Mouse (Mus musculus): ENCODE data around the gene Cpped1. TPM values are rescaled to one million over a fixed set of nuclear protein-coding genes. Genes with fewer than 3 reads are reported as not detected.
A peak's percentile ranks its signal among the peaks of the same experiment; 100 is the strongest.

Cpped1 gene
- polyA plus RNA-seq, 1 experiment from 2014 or later: 39.3 TPM

DNA sequence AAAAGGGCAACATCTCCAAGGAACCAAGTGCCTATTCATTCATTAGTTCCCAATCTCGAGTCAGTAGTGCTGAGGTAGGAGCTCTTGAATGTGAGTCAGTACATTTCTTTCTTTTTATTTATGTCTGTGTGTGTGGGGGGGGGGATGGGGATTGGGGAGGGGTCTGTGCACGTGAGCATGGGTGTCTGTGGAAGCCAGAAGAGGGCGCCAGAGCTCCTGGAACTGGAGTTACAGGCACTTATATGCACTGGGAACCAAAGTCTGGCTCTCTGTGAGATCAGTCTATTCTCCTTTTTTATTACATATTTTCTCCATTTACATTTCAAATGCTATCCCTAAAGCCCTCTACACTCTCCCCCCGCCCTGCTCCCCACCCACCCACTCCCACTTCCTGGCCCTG, 124.9 kb downstream of the Cpped1 start:
- no peak for TF ChIP-seq CTCF (IDR thresholded peaks at IDR 0.05; ENCODE audit: low read depth)
- Histone ChIP-seq H3K36me3 (ENCODE audit: insufficient read depth, low read length) (no peaks in the 10 kb centered on the region), H3K4me3 (replicated peaks; ENCODE audit: low read depth, low read length) (no peak overlapping the region), H3K4me2 (ENCODE audit: low read length) (no peak overlapping the region), H3K9ac (ENCODE audit: low read depth, low read length) (no peak overlapping the region), H3K4me1 (replicated peaks; ENCODE audit: insufficient read depth, low read length) (no peaks in the 10 kb centered on the region), H3K27me3 (ENCODE audit: insufficient read depth, low read length) (no peaks in the 10 kb centered on the region), H3K9me3 (replicated peaks; ENCODE audit: low read length) (no peaks in the 10 kb centered on the region), H3K27ac (no peak overlapping the region)
- no peak for DNase-seq (ENCODE audit: low spot score)
- no peak for ATAC-seq (replicated peaks; ENCODE audit: low FRiP score, low read depth)
- 67% methylated on average over 4 of the region's 4 CpGs for WGBS

DNA sequence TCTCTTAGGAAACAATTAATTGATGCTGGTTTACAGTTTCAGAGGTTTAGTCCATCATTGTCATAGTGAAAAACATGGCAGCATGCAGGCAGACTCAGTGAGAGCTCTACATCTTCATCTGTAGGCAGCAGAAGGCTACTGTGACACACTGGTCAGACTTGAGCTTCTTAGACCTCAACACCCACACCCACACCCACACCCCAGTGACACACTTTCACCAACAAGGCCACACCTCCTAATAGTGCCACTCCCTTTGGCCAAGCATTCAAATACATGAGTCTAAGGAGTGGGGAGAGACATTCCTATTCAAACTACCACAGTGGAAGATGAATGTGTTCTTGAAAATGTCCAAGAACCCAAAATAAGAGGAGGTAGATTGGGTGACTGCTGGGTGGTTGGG, 125.9 kb downstream of the Cpped1 start:
- DNase-seq (ENCODE audit: low spot score): no peak
- no peak overlapping the region for H3K27ac ChIP-seq
- H3K4me1 ChIP-seq (replicated peaks; ENCODE audit: insufficient read depth, low read length): no peaks in the 10 kb centered on the region

DNA sequence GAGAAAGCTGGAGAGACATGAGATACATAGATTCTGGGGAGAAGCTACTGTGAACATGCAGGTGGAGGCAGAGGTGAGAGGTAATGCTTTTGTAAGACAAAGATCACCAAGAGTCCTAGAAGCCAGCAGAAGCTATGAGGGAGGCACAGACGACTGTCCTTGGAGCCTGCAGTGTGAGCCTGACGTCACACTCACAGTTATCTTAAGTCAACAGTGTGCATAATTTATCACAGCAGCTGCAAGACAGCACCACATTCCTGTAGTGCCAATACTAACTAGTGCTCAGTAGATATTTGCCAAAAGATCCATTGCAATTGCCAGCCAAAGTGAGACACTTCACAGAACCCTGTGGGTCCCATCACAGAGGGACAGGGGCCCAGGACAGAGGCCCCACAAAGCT, 127.2 kb downstream of the Cpped1 start:
- DNase-seq (ENCODE audit: low spot score) (no peak), ATAC-seq (replicated peaks; ENCODE audit: low FRiP score, low read depth) (no peak)
- Histone ChIP-seq H3K4me3 (replicated peaks; ENCODE audit: low read depth, low read length) (no peak overlapping the region), H3K4me1 (replicated peaks; ENCODE audit: insufficient read depth, low read length) (no peaks in the 10 kb centered on the region), H3K9me3 (replicated peaks; ENCODE audit: low read length) (no peaks in the 10 kb centered on the region), H3K27ac (no peak overlapping the region), H3K27me3 (ENCODE audit: insufficient read depth, low read length) (no peaks in the 10 kb centered on the region), H3K36me3 (ENCODE audit: insufficient read depth, low read length) (no peaks in the 10 kb centered on the region), H3K4me2 (ENCODE audit: low read length) (no peak overlapping the region), H3K9ac (ENCODE audit: low read depth, low read length) (no peak overlapping the region)
- TF ChIP-seq CTCF (IDR thresholded peaks at IDR 0.05; ENCODE audit: low read depth): no peak
- 15% methylated on average over 2 of the region's 2 CpGs for WGBS

More for the DNA sequence above, 125.9 kb downstream of the Cpped1 start:
- ATAC-seq (replicated peaks; ENCODE audit: low FRiP score, low read depth): no peak
- Histone ChIP-seq H3K36me3 (ENCODE audit: insufficient read depth, low read length) (no peaks in the 10 kb centered on the region), H3K9me3 (replicated peaks; ENCODE audit: low read length) (no peaks in the 10 kb centered on the region), H3K4me2 (ENCODE audit: low read length) (no peak overlapping the region), H3K4me3 (replicated peaks; ENCODE audit: low read depth, low read length) (no peak overlapping the region), H3K9ac (ENCODE audit: low read depth, low read length) (no peak overlapping the region), H3K27me3 (ENCODE audit: insufficient read depth, low read length) (no peaks in the 10 kb centered on the region)
- no peak for TF ChIP-seq CTCF (IDR thresholded peaks at IDR 0.05; ENCODE audit: low read depth)

DNA sequence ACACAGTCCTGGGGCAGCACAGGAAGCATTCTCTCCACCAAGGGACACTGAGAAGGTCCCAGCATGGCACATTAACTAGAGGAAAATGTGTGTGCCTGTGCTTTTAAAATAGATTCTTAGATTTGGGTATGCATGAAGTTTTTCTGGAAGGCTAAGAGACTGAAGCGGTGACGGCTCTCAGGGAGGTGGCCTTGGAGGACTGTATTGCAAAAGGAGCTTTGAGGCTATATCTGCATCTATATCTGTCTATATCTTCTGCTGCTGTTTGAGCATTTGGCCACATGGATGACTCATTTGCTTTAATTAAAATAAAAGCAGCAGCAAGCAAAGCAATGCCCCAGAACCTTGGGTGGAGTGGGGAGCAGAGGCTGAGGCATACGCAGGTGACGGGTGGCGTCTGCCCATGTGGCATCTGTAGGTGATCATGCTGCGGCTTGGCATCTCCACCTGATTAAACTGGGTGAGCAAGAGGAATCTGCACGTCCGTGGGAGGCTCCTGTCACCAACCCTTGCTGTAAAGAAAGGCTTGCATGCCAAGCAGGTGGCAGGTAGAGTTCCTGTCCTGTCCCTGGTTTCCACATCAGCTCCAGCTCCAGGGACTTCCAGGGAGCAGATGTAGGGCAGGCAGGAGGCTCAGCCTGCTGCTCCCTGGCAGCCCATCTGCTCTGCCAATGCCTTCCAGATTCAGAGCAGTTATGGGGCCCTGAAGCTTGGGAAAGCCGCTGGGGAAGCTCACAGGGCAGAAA, 130.4 kb downstream of the Cpped1 start:
- DNase-seq (ENCODE audit: low spot score) (no peak), ATAC-seq (replicated peaks; ENCODE audit: low FRiP score, low read depth) (no peak)
- TF ChIP-seq CTCF (IDR thresholded peaks at IDR 0.05; ENCODE audit: low read depth): no peak
- Histone ChIP-seq H3K9ac (ENCODE audit: low read depth, low read length) (no peak overlapping the region), H3K4me2 (ENCODE audit: low read length) (no peak overlapping the region), H3K4me3 (replicated peaks; ENCODE audit: low read depth, low read length) (no peak overlapping the region), H3K9me3 (replicated peaks; ENCODE audit: low read length) (no peaks in the 10 kb centered on the region), H3K27me3 (ENCODE audit: insufficient read depth, low read length) (no peaks in the 10 kb centered on the region), H3K27ac (no peak overlapping the region), H3K36me3 (ENCODE audit: insufficient read depth, low read length) (no peaks in the 10 kb centered on the region), H3K4me1 (replicated peaks; ENCODE audit: insufficient read depth, low read length) (no peaks in the 10 kb centered on the region)
- WGBS: 81% methylated on average over 9 of the region's 9 CpGs

DNA sequence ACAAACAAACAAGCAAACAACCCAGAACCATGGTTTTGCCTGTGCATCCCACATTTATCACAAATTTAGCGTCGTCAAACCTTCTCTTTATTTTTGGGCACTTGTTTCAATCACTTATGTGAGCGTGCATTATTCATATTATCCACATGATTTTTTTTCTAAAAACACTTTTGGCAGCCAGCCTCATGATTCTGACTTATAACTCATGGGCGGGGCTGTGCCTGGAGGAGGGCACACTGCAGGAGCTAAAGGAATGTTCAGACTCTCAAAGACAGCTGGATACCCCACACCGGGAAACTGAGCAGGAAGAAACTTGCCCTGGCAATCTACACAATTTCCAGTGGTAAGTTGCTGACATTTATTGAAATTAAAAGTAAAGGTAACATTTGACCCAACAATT, 131.1 kb downstream of the Cpped1 start:
- Histone ChIP-seq H3K9me3 (replicated peaks; ENCODE audit: low read length) (no peaks in the 10 kb centered on the region), H3K4me1 (replicated peaks; ENCODE audit: insufficient read depth, low read length) (no peaks in the 10 kb centered on the region), H3K36me3 (ENCODE audit: insufficient read depth, low read length) (no peaks in the 10 kb centered on the region), H3K9ac (ENCODE audit: low read depth, low read length) (no peak overlapping the region), H3K4me3 (replicated peaks; ENCODE audit: low read depth, low read length) (no peak overlapping the region), H3K27me3 (ENCODE audit: insufficient read depth, low read length) (no peaks in the 10 kb centered on the region), H3K27ac (no peak overlapping the region), H3K4me2 (ENCODE audit: low read length) (no peak overlapping the region)
- ATAC-seq (replicated peaks; ENCODE audit: low FRiP score, low read depth) (no peak), DNase-seq (ENCODE audit: low spot score) (no peak)
- no peak for TF ChIP-seq CTCF (IDR thresholded peaks at IDR 0.05; ENCODE audit: low read depth)
- whole genome bisulfite sequencing: 76% methylated on average over 5 of the region's 5 CpGs

DNA sequence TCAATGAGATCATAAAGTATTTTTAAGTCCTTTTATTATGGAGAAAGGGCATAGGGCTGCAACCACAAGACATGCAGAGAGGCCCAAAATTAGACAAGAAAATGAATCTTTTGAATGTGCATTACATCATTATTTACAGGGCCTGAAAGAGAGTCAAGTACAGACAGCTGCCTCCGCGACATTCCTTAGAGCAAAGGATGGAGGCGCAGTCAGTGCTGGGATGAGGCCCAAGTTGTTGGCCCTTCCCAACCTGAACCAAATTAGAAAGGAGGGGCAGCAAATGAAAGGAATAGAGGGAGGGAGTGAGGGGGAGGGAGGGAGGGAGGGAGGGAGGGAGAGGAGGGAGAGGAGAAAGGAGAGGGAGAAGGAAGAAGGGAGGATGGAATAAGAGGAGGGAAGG, 132.7 kb downstream of the Cpped1 start:
- DNase-seq (ENCODE audit: low spot score): peak; percentile 49
- WGBS: 81% methylated on average over 3 of the region's 3 CpGs
- no peak for TF ChIP-seq CTCF (IDR thresholded peaks at IDR 0.05; ENCODE audit: low read depth)

DNA sequence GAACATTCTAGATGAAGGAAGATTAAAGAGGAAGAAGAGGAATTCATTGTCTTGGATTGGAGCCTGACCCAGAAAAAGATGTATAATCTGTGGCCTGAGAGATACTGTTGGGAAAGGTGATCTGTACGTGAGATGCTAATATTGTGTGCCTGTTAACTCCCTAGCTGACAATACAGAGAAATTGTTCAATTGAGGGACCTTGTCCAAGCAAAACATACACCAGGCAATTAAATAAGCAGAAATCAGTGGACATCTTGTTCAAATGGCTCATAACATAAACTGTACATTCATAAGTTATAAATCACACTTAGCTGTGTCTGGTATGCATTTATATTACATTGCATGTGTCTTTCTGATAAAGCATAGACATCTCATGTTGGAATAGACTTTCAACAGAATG, 134.9 kb downstream of the Cpped1 start:
- WGBS: 78% methylated on average over 1 of the region's 1 CpGs
- no peaks in the 10 kb centered on the region for H3K27me3 ChIP-seq (ENCODE audit: insufficient read depth, low read length)
- H3K27ac ChIP-seq: no peak overlapping the region

More for the DNA sequence above, 132.7 kb downstream of the Cpped1 start:
- H3K4me2 ChIP-seq (ENCODE audit: low read length): no peak overlapping the region
- H3K4me1 ChIP-seq (replicated peaks; ENCODE audit: insufficient read depth, low read length): no peaks in the 10 kb centered on the region
- no peaks in the 10 kb centered on the region for H3K9me3 ChIP-seq (replicated peaks; ENCODE audit: low read length)
- no peaks in the 10 kb centered on the region for H3K36me3 ChIP-seq (ENCODE audit: insufficient read depth, low read length)
- no peak overlapping the region for H3K4me3 ChIP-seq (replicated peaks; ENCODE audit: low read depth, low read length)
- no peak overlapping the region for H3K9ac ChIP-seq (ENCODE audit: low read depth, low read length)
- H3K27me3 ChIP-seq (ENCODE audit: insufficient read depth, low read length): no peaks in the 10 kb centered on the region
- no peak for ATAC-seq (replicated peaks; ENCODE audit: low FRiP score, low read depth)
- no peak overlapping the region for H3K27ac ChIP-seq

More for the DNA sequence above, 134.9 kb downstream of the Cpped1 start:
- Histone ChIP-seq H3K9ac (ENCODE audit: low read depth, low read length) (no peak overlapping the region), H3K36me3 (ENCODE audit: insufficient read depth, low read length) (no peaks in the 10 kb centered on the region), H3K9me3 (replicated peaks; ENCODE audit: low read length) (peaks cover 3% of the 10 kb centered on the region; the same call in 1 of the 2 replicates), H3K4me2 (ENCODE audit: low read length) (no peak overlapping the region), H3K4me3 (replicated peaks; ENCODE audit: low read depth, low read length) (no peak overlapping the region), H3K4me1 (replicated peaks; ENCODE audit: insufficient read depth, low read length) (no peaks in the 10 kb centered on the region)
- ATAC-seq (replicated peaks; ENCODE audit: low FRiP score, low read depth) (no peak), DNase-seq (ENCODE audit: low spot score) (no peak)
- no peak for TF ChIP-seq CTCF (IDR thresholded peaks at IDR 0.05; ENCODE audit: low read depth)
